Mouse (Mus musculus): ENCODE results near the gene Ccna2. TPM values are rescaled to one million over a fixed set of nuclear protein-coding genes. Genes with fewer than 3 reads are reported as not detected.
A peak's percentile ranks its signal among the peaks of the same experiment; 100 is the strongest.

Ccna2 gene
- polyA plus RNA-seq, 1 experiment from 2014 or later = 210 TPM

- Histone ChIP-seq H3K4me3 (ENCODE audit: low read depth, low read length) (peak overlapping the region; percentile 89), H3K36me3 (ENCODE audit: control insufficient read depth, insufficient read depth, low read length) (peaks cover 33% of the 10 kb centered on the region), H3K4me2 (ENCODE audit: low read length) (peak overlapping the region; percentile 69), H3K9ac (ENCODE audit: low read length) (peak overlapping the region; percentile 85), H3K9me3 (ENCODE audit: control insufficient read depth, low read length) (no peaks in the 10 kb centered on the region), H3K4me1 (replicated peaks; ENCODE audit: control insufficient read depth, insufficient read depth, low read length) (peaks cover 16% of the 10 kb centered on the region; the same call in 1 of the 2 replicates), H3K27ac (ENCODE audit: low read depth) (peak overlapping the region; percentile 77), H3K27me3 (replicated peaks; ENCODE audit: control insufficient read depth, insufficient read depth, low read length) (no peaks in the 10 kb centered on the region)
- 0% methylated on average over 46 of the region's 46 CpGs for WGBS
- ATAC-seq (replicated peaks; ENCODE audit: low FRiP score, low TSS enrichment, low read depth) (peak; percentile 33), DNase-seq (ENCODE audit: low spot score) (no peak)
Measured at GRCm38 (mm10) chr3:36571361-36571826, 556 bp downstream of the Ccna2 start.

GRCm38 (mm10) chr3:36569836-36570235, 2.1 kb downstream of the Ccna2 start:
- whole genome bisulfite sequencing = 84% methylated on average over 5 of the region's 5 CpGs
- peak overlapping the region; percentile 69 for H3K4me2 ChIP-seq (ENCODE audit: low read length)
- H3K27ac ChIP-seq (ENCODE audit: low read depth) = no peak overlapping the region
- ATAC-seq (replicated peaks; ENCODE audit: low FRiP score, low TSS enrichment, low read depth) (no peak), DNase-seq (ENCODE audit: low spot score) (no peak)
- H3K9me3 ChIP-seq (ENCODE audit: control insufficient read depth, low read length) = no peaks in the 10 kb centered on the region
- H3K27me3 ChIP-seq (replicated peaks; ENCODE audit: control insufficient read depth, insufficient read depth, low read length) = no peaks in the 10 kb centered on the region
- H3K9ac ChIP-seq (ENCODE audit: low read length) = 0 out of 2 replicates have a peak overlapping the region, but pooled peaks have one; percentile 85
- H3K4me1 ChIP-seq (replicated peaks; ENCODE audit: control insufficient read depth, insufficient read depth, low read length) = peaks cover 16% of the 10 kb centered on the region; the same call in 1 of the 2 replicates
- peak overlapping the region; percentile 89 for H3K4me3 ChIP-seq (ENCODE audit: low read depth, low read length)
- peaks cover 49% of the 10 kb centered on the region for H3K36me3 ChIP-seq (ENCODE audit: control insufficient read depth, insufficient read depth, low read length)

DNA sequence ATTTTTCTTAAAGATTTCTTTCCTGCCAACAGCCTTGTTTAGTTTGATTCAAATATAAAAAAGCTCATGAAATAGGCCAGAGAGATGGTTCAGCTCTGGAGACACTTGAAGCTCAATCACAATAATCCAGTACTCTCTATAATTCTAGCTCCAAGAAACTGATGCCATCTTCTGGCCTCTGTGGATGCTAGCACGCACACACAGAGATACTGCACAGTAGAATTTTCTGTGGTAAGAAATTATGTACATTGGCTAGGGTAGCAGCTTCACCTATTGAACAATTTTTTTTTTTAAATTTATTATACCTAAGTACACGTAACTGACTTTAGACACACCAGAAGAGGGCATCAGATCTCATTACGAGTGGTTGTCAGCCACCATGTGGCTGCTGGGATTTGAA, 8.3 kb downstream of the Ccna2 start:
- Histone ChIP-seq H3K9ac (ENCODE audit: low read length) (no peak overlapping the region), H3K27me3 (replicated peaks; ENCODE audit: control insufficient read depth, insufficient read depth, low read length) (no peaks in the 10 kb centered on the region), H3K36me3 (ENCODE audit: control insufficient read depth, insufficient read depth, low read length) (peaks cover 97% of the 10 kb centered on the region), H3K4me3 (ENCODE audit: low read depth, low read length) (no peak overlapping the region), H3K4me1 (replicated peaks; ENCODE audit: control insufficient read depth, insufficient read depth, low read length) (no peaks in the 10 kb centered on the region), H3K27ac (ENCODE audit: low read depth) (no peak overlapping the region), H3K4me2 (ENCODE audit: low read length) (no peak overlapping the region), H3K9me3 (ENCODE audit: control insufficient read depth, low read length) (no peaks in the 10 kb centered on the region)
- DNase-seq (ENCODE audit: low spot score) (no peak), ATAC-seq (replicated peaks; ENCODE audit: low FRiP score, low TSS enrichment, low read depth) (no peak)
- WGBS = 84% methylated on average over 3 of the region's 3 CpGs

- WGBS = 79% methylated on average over 4 of the region's 4 CpGs
- H3K36me3 ChIP-seq (ENCODE audit: control insufficient read depth, insufficient read depth, low read length) = peaks cover 96% of the 10 kb centered on the region
- no peak for ATAC-seq (replicated peaks; ENCODE audit: low FRiP score, low TSS enrichment, low read depth)
Measured at GRCm38 (mm10) chr3:36559606-36560005, 12.3 kb downstream of the Ccna2 start.

GRCm38 (mm10) chr3:36557601-36558000, 14.3 kb downstream of the Ccna2 start:
- Histone ChIP-seq H3K36me3 (ENCODE audit: control insufficient read depth, insufficient read depth, low read length) (peaks cover 86% of the 10 kb centered on the region), H3K4me3 (ENCODE audit: low read depth, low read length) (no peak overlapping the region), H3K9me3 (ENCODE audit: control insufficient read depth, low read length) (no peaks in the 10 kb centered on the region), H3K4me1 (replicated peaks; ENCODE audit: control insufficient read depth, insufficient read depth, low read length) (no peaks in the 10 kb centered on the region; the same call in 1 of the 2 replicates), H3K9ac (ENCODE audit: low read length) (no peak overlapping the region), H3K4me2 (ENCODE audit: low read length) (no peak overlapping the region), H3K27me3 (replicated peaks; ENCODE audit: control insufficient read depth, insufficient read depth, low read length) (no peaks in the 10 kb centered on the region), H3K27ac (ENCODE audit: low read depth) (no peak overlapping the region)
- ATAC-seq (replicated peaks; ENCODE audit: low FRiP score, low TSS enrichment, low read depth) = no peak
- no peak for DNase-seq (ENCODE audit: low spot score)
- WGBS = 96% methylated on average over 1 of the region's 1 CpGs

More at GRCm38 (mm10) chr3:36559606-36560005, 12.3 kb downstream of the Ccna2 start:
- Histone ChIP-seq H3K4me1 (replicated peaks; ENCODE audit: control insufficient read depth, insufficient read depth, low read length) (no peaks in the 10 kb centered on the region), H3K9me3 (ENCODE audit: control insufficient read depth, low read length) (no peaks in the 10 kb centered on the region), H3K4me2 (ENCODE audit: low read length) (no peak overlapping the region), H3K4me3 (ENCODE audit: low read depth, low read length) (no peak overlapping the region), H3K27me3 (replicated peaks; ENCODE audit: control insufficient read depth, insufficient read depth, low read length) (no peaks in the 10 kb centered on the region), H3K27ac (ENCODE audit: low read depth) (no peak overlapping the region), H3K9ac (ENCODE audit: low read length) (no peak overlapping the region)
- DNase-seq (ENCODE audit: low spot score) = no peak

GRCm38 (mm10) chr3:36552406-36553047, 19.4 kb downstream of the Ccna2 start, which contains the start of gene Exosc9:
Gene Exosc9, plus strand, starts transcription at chr3:36552606.
- DNase-seq (ENCODE audit: low spot score) (peak; percentile 100), ATAC-seq (replicated peaks; ENCODE audit: low FRiP score, low TSS enrichment, low read depth) (peak; percentile 96)
- peak within 1 kb of the TSS; percentile 93 for H3K4me2 ChIP-seq (ENCODE audit: low read length)
- H3K9ac ChIP-seq (ENCODE audit: low read length) = peak within 1 kb of the TSS; percentile 47
- H3K36me3 ChIP-seq (ENCODE audit: control insufficient read depth, insufficient read depth, low read length) = peaks cover 38% of the 10 kb centered on the region
- H3K27ac ChIP-seq (ENCODE audit: low read depth) = peak within 1 kb of the TSS; percentile 40
- no peaks in the 10 kb centered on the region for H3K9me3 ChIP-seq (ENCODE audit: control insufficient read depth, low read length)
- H3K4me1 ChIP-seq (replicated peaks; ENCODE audit: control insufficient read depth, insufficient read depth, low read length) = peaks cover 9% of the 10 kb centered on the region
- peak within 1 kb of the TSS; percentile 65 for H3K4me3 ChIP-seq (ENCODE audit: low read depth, low read length)
- under 1% methylated on average over 39 of the region's 39 CpGs for WGBS
- H3K27me3 ChIP-seq (replicated peaks; ENCODE audit: control insufficient read depth, insufficient read depth, low read length) = no peaks in the 10 kb centered on the region

DNA sequence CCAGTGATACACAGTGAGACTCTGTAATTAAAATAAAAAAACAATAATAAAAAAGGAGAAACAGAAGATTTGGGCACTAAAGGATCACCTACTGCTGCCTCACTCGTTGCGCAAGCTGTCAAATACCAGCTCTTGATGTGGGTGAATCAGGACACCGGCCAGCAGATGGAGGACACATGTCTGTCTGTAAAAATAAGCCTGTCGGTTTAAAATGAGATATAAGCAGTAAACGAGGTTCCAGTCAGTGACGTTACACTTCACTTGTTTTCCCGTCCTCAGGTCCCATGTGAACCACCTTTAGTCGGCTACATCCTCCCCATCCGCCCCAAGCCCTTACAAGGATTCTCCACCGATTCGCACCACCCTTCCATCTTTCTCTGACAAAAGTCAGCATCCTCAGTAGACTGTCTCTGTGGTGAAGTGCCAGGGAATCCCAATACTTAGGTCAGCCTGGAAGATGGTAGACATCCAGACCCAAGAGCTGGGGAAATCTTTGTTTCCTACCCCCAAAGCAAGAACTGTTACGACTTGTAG, 20.0 kb downstream of the Ccna2 start:
- Histone ChIP-seq H3K9ac (ENCODE audit: low read length) (peak overlapping the region; percentile 47), H3K27me3 (replicated peaks; ENCODE audit: control insufficient read depth, insufficient read depth, low read length) (no peaks in the 10 kb centered on the region), H3K4me1 (replicated peaks; ENCODE audit: control insufficient read depth, insufficient read depth, low read length) (peaks cover 9% of the 10 kb centered on the region), H3K27ac (ENCODE audit: low read depth) (peak overlapping the region; percentile 40), H3K36me3 (ENCODE audit: control insufficient read depth, insufficient read depth, low read length) (peaks cover 32% of the 10 kb centered on the region), H3K4me2 (ENCODE audit: low read length) (peak overlapping the region; percentile 93), H3K9me3 (ENCODE audit: control insufficient read depth, low read length) (no peaks in the 10 kb centered on the region), H3K4me3 (ENCODE audit: low read depth, low read length) (peak overlapping the region; percentile 65)
- ATAC-seq (replicated peaks; ENCODE audit: low FRiP score, low TSS enrichment, low read depth) (peak; percentile 54), DNase-seq (ENCODE audit: low spot score) (peak; percentile 54)
- 19% methylated on average over 12 of the region's 12 CpGs for WGBS

GRCm38 (mm10) chr3:36551343-36551742, 20.6 kb downstream of the Ccna2 start:
- Histone ChIP-seq H3K4me1 (replicated peaks; ENCODE audit: control insufficient read depth, insufficient read depth, low read length) (peaks cover 9% of the 10 kb centered on the region), H3K9ac (ENCODE audit: low read length) (no peak overlapping the region), H3K4me3 (ENCODE audit: low read depth, low read length) (no peak overlapping the region), H3K9me3 (ENCODE audit: control insufficient read depth, low read length) (no peaks in the 10 kb centered on the region), H3K4me2 (ENCODE audit: low read length) (peak overlapping the region; percentile 93), H3K36me3 (ENCODE audit: control insufficient read depth, insufficient read depth, low read length) (peaks cover 27% of the 10 kb centered on the region), H3K27ac (ENCODE audit: low read depth) (peak overlapping the region; percentile 40; the same call in 1 of the 2 replicates), H3K27me3 (replicated peaks; ENCODE audit: control insufficient read depth, insufficient read depth, low read length) (no peaks in the 10 kb centered on the region)
- peak; percentile 59 for DNase-seq (ENCODE audit: low spot score)
- no peak; the same call in 1 of the 2 replicates for ATAC-seq (replicated peaks; ENCODE audit: low FRiP score, low TSS enrichment, low read depth)
- WGBS = 56% methylated on average over 9 of the region's 9 CpGs
